In the genomic region with DNA sequence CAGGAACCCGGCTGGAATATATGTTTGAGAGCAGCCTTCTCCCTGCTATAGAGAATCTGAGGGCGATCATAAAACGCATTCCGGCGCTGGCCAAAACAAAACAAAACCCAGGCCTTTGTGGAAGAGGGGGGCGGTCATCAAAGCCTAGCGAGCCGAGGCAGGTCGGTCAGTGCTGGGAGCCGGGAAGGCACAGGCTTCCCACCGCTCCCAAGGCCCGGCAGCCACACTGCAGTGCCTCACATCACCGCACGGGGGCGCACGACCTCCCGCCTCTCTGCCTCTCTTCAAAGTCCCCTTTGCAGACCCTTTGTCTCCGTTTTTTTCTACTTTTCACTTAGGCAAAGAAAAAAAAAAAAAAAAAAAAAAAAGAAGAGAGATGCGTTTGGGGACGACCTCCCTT, we compare ENCODE assay signal across 8 mouse cellular contexts. TPM values are rescaled to one million over a fixed set of nuclear protein-coding genes. Genes with fewer than 3 reads are reported as not detected.
DNase-seq lines count a peak whose midpoint lies in the region; ATAC-seq and TF ChIP-seq lines count a peak whose summit lies in the region.

No protein-coding gene starts in this region.

- peak overlapping the region; percentile 43 for H3K4me3 ChIP-seq in embryonic facial prominence, embryonic 10.5 days
- no peak overlapping the region for H3K4me3 ChIP-seq in heart, embryonic 15.5 days
- H3K4me3 ChIP-seq in lung, embryonic 14.5 days (ENCODE audit: low read depth, low read length), result no peak overlapping the region

- no peak for ATAC-seq in heart, embryonic 15.5 days (replicated peaks; ENCODE audit: insufficient number of reproducible peaks, insufficient read depth, low FRiP score, low read depth)
- ATAC-seq in lung, embryonic 14.5 days (ENCODE audit: insufficient read depth), result peak; percentile 40; the same call in 1 of the 2 replicates

- TF ChIP-seq CTCF in lung, embryonic 14.5 days (IDR thresholded peaks at IDR 0.05; ENCODE audit: low read depth), result peak; percentile 95

- H3K36me3 ChIP-seq in embryonic facial prominence, embryonic 10.5 days (replicated peaks), result no peaks in the 10 kb centered on the region
- no peaks in the 10 kb centered on the region for H3K36me3 ChIP-seq in heart, embryonic 15.5 days
- H3K36me3 ChIP-seq in lung, embryonic 14.5 days (ENCODE audit: insufficient read depth), result no peaks in the 10 kb centered on the region

- DNase-seq in 3134 (ENCODE audit: extremely low read depth, insufficient read length, low spot score), result peak; percentile 52
- peak; percentile 84 for DNase-seq in ZHBTc4 (ENCODE audit: low read depth, low spot score)
- DNase-seq in embryonic facial prominence, embryonic 10.5 days (ENCODE audit: low spot score), result peak; percentile 93
- DNase-seq in kidney, postnatal 14 days, result peak; percentile 73
- DNase-seq in lung, embryonic 14.5 days, result peak; percentile 79
- DNase-seq in ovary, postnatal 36 days (ENCODE audit: low spot score), result peak; percentile 75
- peak; percentile 72 for DNase-seq in urinary bladder, postnatal 14 days (ENCODE audit: low spot score)

- no peak overlapping the region for H3K9ac ChIP-seq in heart, embryonic 15.5 days
- peak overlapping the region; percentile 34; the same call in 1 of the 2 replicates for H3K9ac ChIP-seq in lung, embryonic 14.5 days

- peak overlapping the region; percentile 81 for H3K27ac ChIP-seq in embryonic facial prominence, embryonic 10.5 days (replicated peaks)
- H3K27ac ChIP-seq in heart, embryonic 15.5 days, result no peak overlapping the region
- H3K27ac ChIP-seq in lung, embryonic 14.5 days (ENCODE audit: low read depth), result no peak overlapping the region

- H3K4me2 ChIP-seq in heart, embryonic 15.5 days, result peak overlapping the region; percentile 37; the same call in 1 of the 2 replicates
- peak overlapping the region; percentile 46 for H3K4me2 ChIP-seq in lung, embryonic 14.5 days

- peaks cover 36% of the 10 kb centered on the region for H3K27me3 ChIP-seq in embryonic facial prominence, embryonic 10.5 days (replicated peaks; ENCODE audit: low read depth, poor library complexity, severe bottlenecking)
- peaks cover 16% of the 10 kb centered on the region; the same call in 1 of the 2 replicates for H3K27me3 ChIP-seq in heart, embryonic 15.5 days
- no peaks in the 10 kb centered on the region for H3K27me3 ChIP-seq in lung, embryonic 14.5 days (ENCODE audit: insufficient read depth, low read length)

- peaks cover 16% of the 10 kb centered on the region for H3K4me1 ChIP-seq in embryonic facial prominence, embryonic 10.5 days
- 0 out of 2 replicates have a peak, but pooled peaks cover 3% of the 10 kb centered on the region for H3K4me1 ChIP-seq in heart, embryonic 15.5 days (replicated peaks)
- no peaks in the 10 kb centered on the region for H3K4me1 ChIP-seq in lung, embryonic 14.5 days (ENCODE audit: insufficient read depth)

- WGBS in embryonic facial prominence, embryonic 10.5 days, result 1% methylated on average over 20 of the region's 20 CpGs
- 3% methylated on average over 20 of the region's 20 CpGs for WGBS in heart, embryonic 15.5 days
- WGBS in lung, embryonic 14.5 days, result 2% methylated on average over 20 of the region's 20 CpGs

- H3K9me3 ChIP-seq in embryonic facial prominence, embryonic 10.5 days, result no peaks in the 10 kb centered on the region
- H3K9me3 ChIP-seq in heart, embryonic 15.5 days (replicated peaks), result no peaks in the 10 kb centered on the region
- no peaks in the 10 kb centered on the region for H3K9me3 ChIP-seq in lung, embryonic 14.5 days (ENCODE audit: low read depth, low read length)

RNA-seq across cellular contexts. Expression of gene Trim29, which starts 23.8 kb away (rescaled TPM):
- 4.4 and 4.7 TPM in 2 replicates for polyA plus RNA-seq in embryonic facial prominence, embryonic 10.5 days (2016; fragmentation: Nextera tagmentation; extraction: Ambion mirVana)
- 0.78 and 10.6 TPM in 2 replicates for polyA plus RNA-seq in heart, embryonic 15.5 days (2015; fragmentation: Nextera tagmentation; extraction: Ambion mirVana)
- polyA plus RNA-seq in lung, embryonic 14.5 days (2014; fragmentation: Nextera tagmentation; extraction: Ambion mirVana), result 0.19 and 0.21 TPM in 2 replicates

RNA-seq across cellular contexts. Expression of gene Oaf, which starts 47.2 kb away (rescaled TPM):
- polyA plus RNA-seq in embryonic facial prominence, embryonic 10.5 days (2016; fragmentation: Nextera tagmentation; extraction: Ambion mirVana), result 55.2 and 57.0 TPM in 2 replicates
- 22.8 and 31.2 TPM in 2 replicates for polyA plus RNA-seq in heart, embryonic 15.5 days (2015; fragmentation: Nextera tagmentation; extraction: Ambion mirVana)
- 84.5 and 95.4 TPM in 2 replicates for polyA plus RNA-seq in lung, embryonic 14.5 days (2014; fragmentation: Nextera tagmentation; extraction: Ambion mirVana)
